Mouse (Mus musculus): ENCODE results near the gene Smim12. TPM values are rescaled to one million over a fixed set of nuclear protein-coding genes. Genes with fewer than 3 reads are reported as not detected.

Gene Smim12
- polyA plus RNA-seq, 1 experiment from 2014 or later: 56.2 TPM

DNA sequence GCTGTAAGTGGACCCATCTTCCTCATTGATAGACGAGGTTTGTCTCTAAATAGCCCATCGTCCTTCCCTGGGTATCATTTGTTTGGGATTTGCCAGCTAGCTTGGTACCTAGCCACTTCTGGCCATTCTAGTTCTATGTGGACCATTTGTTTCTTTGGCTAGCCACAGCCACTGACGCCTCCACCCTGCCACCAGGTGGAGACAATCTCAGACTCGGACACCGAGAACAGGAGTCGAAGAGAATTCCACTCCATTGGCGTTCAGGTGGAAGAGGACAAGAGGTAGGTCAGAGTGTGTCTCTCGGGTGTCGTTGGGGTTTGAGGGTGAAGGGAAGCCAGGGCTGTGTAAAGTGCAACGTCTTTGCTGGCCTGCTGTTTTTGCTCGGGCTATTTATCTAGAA, 28.5 kb upstream of the Smim12 start:
- no peak overlapping the region for H3K4me3 ChIP-seq (replicated peaks; ENCODE audit: low read length)
- H3K9me3 ChIP-seq (replicated peaks; ENCODE audit: control insufficient read depth, low read length): no peaks in the 10 kb centered on the region
- WGBS: 43% methylated on average over 11 of the region's 11 CpGs
- peaks cover 23% of the 10 kb centered on the region for H3K27me3 ChIP-seq (ENCODE audit: control insufficient read depth, insufficient read depth, low read length)
- no peak overlapping the region for H3K27ac ChIP-seq (ENCODE audit: low read length)
- no peaks in the 10 kb centered on the region for H3K4me1 ChIP-seq (ENCODE audit: control insufficient read depth, insufficient read depth, low read length)
- no peak overlapping the region for H3K4me2 ChIP-seq (ENCODE audit: low read depth, low read length)
- H3K9ac ChIP-seq (ENCODE audit: low read length): no peak overlapping the region
- ATAC-seq (ENCODE audit: insufficient read depth, low FRiP score): no peak
- H3K36me3 ChIP-seq (ENCODE audit: control insufficient read depth, insufficient read depth, low read length): no peaks in the 10 kb centered on the region

DNA sequence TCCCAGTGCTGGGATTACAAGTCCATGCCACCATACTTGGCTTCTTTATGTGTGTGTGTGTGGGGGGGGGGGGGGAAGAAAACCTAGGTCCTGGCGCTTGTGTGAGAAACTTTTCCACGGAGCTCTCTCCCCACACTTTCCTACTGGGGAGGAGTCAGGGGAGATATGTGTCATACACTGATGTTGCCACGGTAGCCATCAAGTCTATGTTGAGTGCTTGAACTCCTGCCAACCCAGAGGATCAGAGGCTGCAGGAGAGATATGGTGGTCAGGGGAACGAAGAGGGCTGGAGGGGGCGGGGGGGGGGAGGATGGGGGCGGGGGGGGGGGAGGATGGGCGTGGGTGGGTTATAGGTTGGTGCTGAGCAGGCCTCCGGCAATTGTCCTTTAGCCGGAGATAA, 27.8 kb upstream of the Smim12 start:
- no peaks in the 10 kb centered on the region for H3K36me3 ChIP-seq (ENCODE audit: control insufficient read depth, insufficient read depth, low read length)
- no peak overlapping the region for H3K4me2 ChIP-seq (ENCODE audit: low read depth, low read length)
- H3K4me1 ChIP-seq (ENCODE audit: control insufficient read depth, insufficient read depth, low read length): no peaks in the 10 kb centered on the region
- 64% methylated on average over 6 of the region's 9 CpGs for WGBS
- H3K27ac ChIP-seq (ENCODE audit: low read length): no peak overlapping the region
- peaks cover 23% of the 10 kb centered on the region for H3K27me3 ChIP-seq (ENCODE audit: control insufficient read depth, insufficient read depth, low read length)
- H3K9me3 ChIP-seq (replicated peaks; ENCODE audit: control insufficient read depth, low read length): no peaks in the 10 kb centered on the region
- H3K9ac ChIP-seq (ENCODE audit: low read length): no peak overlapping the region
- no peak overlapping the region for H3K4me3 ChIP-seq (replicated peaks; ENCODE audit: low read length)
- no peak for ATAC-seq (ENCODE audit: insufficient read depth, low FRiP score)

DNA sequence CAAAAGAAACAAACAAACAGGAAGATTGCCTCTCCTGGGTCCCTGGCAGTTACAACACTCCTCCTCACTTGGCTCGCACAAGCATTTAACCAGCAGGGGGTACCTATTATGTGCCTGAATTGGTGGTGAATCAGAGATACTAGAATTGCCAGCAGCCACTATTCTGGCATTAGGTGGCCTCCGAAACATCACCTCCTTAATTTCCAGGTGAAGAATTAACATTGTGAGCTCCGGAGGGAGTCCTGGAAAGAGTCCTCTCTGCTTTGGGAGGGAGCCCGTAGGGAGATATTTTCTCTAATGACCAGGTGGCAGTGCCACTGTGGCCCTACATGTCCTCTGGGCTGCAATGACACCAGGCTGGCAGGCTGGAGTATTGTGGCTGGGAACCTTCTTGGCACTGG, 27.3 kb upstream of the Smim12 start:
- Histone ChIP-seq H3K4me1 (ENCODE audit: control insufficient read depth, insufficient read depth, low read length) (no peaks in the 10 kb centered on the region), H3K27me3 (ENCODE audit: control insufficient read depth, insufficient read depth, low read length) (peaks cover 23% of the 10 kb centered on the region), H3K27ac (ENCODE audit: low read length) (no peak overlapping the region), H3K9me3 (replicated peaks; ENCODE audit: control insufficient read depth, low read length) (no peaks in the 10 kb centered on the region), H3K4me2 (ENCODE audit: low read depth, low read length) (no peak overlapping the region), H3K4me3 (replicated peaks; ENCODE audit: low read length) (no peak overlapping the region), H3K9ac (ENCODE audit: low read length) (no peak overlapping the region), H3K36me3 (ENCODE audit: control insufficient read depth, insufficient read depth, low read length) (no peaks in the 10 kb centered on the region)
- no peak for ATAC-seq (ENCODE audit: insufficient read depth, low FRiP score)
- WGBS: 83% methylated on average over 4 of the region's 4 CpGs

DNA sequence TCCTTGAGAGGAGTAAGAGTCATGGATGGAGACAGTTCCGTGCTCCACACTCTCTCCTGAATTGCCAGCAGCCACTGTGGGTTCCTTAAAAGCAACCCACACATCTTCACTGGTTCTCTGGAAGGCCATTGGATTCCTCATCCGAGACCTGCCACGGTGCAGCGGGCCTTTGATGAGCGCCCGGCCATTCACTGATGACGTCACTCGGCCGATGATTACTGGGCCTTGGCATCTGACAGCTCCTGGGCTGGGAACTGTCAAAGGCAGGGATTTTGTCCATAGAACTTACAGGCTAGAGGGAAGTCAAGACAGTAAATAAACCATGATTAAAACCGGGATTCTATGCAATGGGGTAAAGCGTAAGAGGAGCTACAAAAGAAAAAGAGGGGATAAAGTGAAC, 26.5 kb upstream of the Smim12 start:
- WGBS: 60% methylated on average over 11 of the region's 11 CpGs
- Histone ChIP-seq H3K27me3 (ENCODE audit: control insufficient read depth, insufficient read depth, low read length) (peaks cover 23% of the 10 kb centered on the region), H3K4me1 (ENCODE audit: control insufficient read depth, insufficient read depth, low read length) (no peaks in the 10 kb centered on the region), H3K27ac (ENCODE audit: low read length) (no peak overlapping the region), H3K4me2 (ENCODE audit: low read depth, low read length) (no peak overlapping the region), H3K4me3 (replicated peaks; ENCODE audit: low read length) (no peak overlapping the region), H3K9ac (ENCODE audit: low read length) (no peak overlapping the region), H3K9me3 (replicated peaks; ENCODE audit: control insufficient read depth, low read length) (no peaks in the 10 kb centered on the region), H3K36me3 (ENCODE audit: control insufficient read depth, insufficient read depth, low read length) (no peaks in the 10 kb centered on the region)
- no peak for ATAC-seq (ENCODE audit: insufficient read depth, low FRiP score)

DNA sequence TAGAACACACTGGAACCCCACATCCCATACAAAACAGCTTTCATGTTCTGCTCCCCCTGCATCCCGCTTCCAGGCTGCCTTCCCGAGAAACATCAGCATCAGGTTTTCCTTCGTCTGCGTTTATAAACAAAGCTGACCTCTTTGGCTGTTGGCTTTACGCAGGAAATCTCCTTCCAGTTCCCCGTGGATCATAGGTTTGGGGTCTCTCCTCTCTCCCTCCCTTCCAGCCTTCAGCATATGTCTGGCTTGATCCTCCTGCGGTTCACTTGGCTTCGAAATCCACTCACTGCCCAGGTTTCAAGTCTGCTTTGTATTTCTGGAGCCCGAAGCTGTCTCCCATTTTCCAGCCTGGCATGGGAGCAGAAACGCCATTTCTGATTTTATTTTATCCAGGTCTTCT, 20.3 kb upstream of the Smim12 start:
- no peak overlapping the region for H3K9ac ChIP-seq (ENCODE audit: low read length)
- no peak overlapping the region for H3K4me2 ChIP-seq (ENCODE audit: low read depth, low read length)
- WGBS: 25% methylated on average over 10 of the region's 10 CpGs
- ATAC-seq (ENCODE audit: insufficient read depth, low FRiP score): no peak
- no peak overlapping the region for H3K4me3 ChIP-seq (replicated peaks; ENCODE audit: low read length)
- no peaks in the 10 kb centered on the region for H3K36me3 ChIP-seq (ENCODE audit: control insufficient read depth, insufficient read depth, low read length)
- H3K27ac ChIP-seq (ENCODE audit: low read length): no peak overlapping the region
- H3K27me3 ChIP-seq (ENCODE audit: control insufficient read depth, insufficient read depth, low read length): peaks cover 24% of the 10 kb centered on the region; the same call in 1 of the 2 replicates
- no peaks in the 10 kb centered on the region for H3K4me1 ChIP-seq (ENCODE audit: control insufficient read depth, insufficient read depth, low read length)
- no peaks in the 10 kb centered on the region for H3K9me3 ChIP-seq (replicated peaks; ENCODE audit: control insufficient read depth, low read length)

DNA sequence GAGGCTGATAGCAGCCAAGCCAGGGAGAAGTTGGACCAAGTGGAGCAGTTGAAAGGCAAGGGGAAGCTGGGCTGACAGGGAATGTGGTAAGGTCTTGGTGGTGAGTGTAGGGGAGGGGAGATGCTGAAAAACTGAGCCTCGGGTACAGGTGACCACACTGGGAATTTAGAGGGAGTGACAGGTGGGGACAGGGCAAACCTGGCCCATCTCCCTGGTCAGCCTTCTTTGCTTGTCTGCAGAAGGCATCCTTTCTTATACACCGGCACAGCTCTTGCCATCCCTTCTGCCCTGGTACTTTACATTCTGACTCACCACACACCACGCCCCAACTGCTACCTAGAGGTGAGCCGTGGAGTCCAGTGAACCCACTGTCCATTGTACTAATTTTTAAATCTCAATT, 19.8 kb upstream of the Smim12 start:
- H3K4me1 ChIP-seq (ENCODE audit: control insufficient read depth, insufficient read depth, low read length): no peaks in the 10 kb centered on the region
- peaks cover 24% of the 10 kb centered on the region for H3K27me3 ChIP-seq (ENCODE audit: control insufficient read depth, insufficient read depth, low read length)
- WGBS: 58% methylated on average over 4 of the region's 4 CpGs
- no peak overlapping the region for H3K9ac ChIP-seq (ENCODE audit: low read length)
- H3K27ac ChIP-seq (ENCODE audit: low read length): no peak overlapping the region
- no peak overlapping the region for H3K4me2 ChIP-seq (ENCODE audit: low read depth, low read length)
- H3K4me3 ChIP-seq (replicated peaks; ENCODE audit: low read length): no peak overlapping the region
- H3K9me3 ChIP-seq (replicated peaks; ENCODE audit: control insufficient read depth, low read length): no peaks in the 10 kb centered on the region
- no peaks in the 10 kb centered on the region for H3K36me3 ChIP-seq (ENCODE audit: control insufficient read depth, insufficient read depth, low read length)
- ATAC-seq (ENCODE audit: insufficient read depth, low FRiP score): no peak

DNA sequence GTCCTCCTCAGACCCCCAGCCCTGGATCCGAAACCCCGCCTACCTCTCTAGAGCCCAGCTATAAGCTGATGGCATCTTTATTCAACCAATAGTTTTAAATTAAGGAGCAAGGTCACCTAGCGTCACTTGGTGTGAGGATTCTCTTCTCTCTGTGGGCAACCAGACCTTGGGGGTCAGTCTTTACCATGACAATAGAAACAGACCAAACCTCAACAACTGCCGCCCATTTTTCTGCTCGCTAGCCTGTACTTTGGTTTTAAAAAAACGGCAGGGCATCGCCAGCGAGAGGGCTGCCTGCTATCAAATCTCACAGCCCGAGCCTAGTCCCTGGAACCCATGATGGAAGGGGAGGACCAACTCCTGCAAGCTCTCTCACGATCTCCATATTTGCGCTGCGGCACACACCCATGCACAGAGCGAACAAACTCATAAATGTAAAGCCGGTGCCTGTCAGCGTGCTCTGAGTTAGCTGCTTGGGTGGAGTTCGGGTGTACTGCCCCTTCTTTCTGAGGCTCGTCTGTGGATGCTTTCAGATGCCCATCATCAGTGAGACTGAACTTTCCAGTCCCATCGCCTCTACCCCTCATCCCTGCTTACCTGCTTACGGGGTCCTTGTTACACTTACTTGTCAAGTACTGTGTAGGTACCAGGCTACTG, 19.0 kb upstream of the Smim12 start:
- WGBS: 24% methylated on average over 19 of the region's 19 CpGs
- H3K9me3 ChIP-seq (replicated peaks; ENCODE audit: control insufficient read depth, low read length): no peaks in the 10 kb centered on the region
- H3K4me3 ChIP-seq (replicated peaks; ENCODE audit: low read length): no peak overlapping the region
- ATAC-seq (ENCODE audit: insufficient read depth, low FRiP score): no peak
- peaks cover 24% of the 10 kb centered on the region for H3K27me3 ChIP-seq (ENCODE audit: control insufficient read depth, insufficient read depth, low read length)
- H3K27ac ChIP-seq (ENCODE audit: low read length): no peak overlapping the region
- H3K9ac ChIP-seq (ENCODE audit: low read length): no peak overlapping the region
- no peaks in the 10 kb centered on the region for H3K36me3 ChIP-seq (ENCODE audit: control insufficient read depth, insufficient read depth, low read length)
- no peak overlapping the region for H3K4me2 ChIP-seq (ENCODE audit: low read depth, low read length)
- H3K4me1 ChIP-seq (ENCODE audit: control insufficient read depth, insufficient read depth, low read length): no peaks in the 10 kb centered on the region

DNA sequence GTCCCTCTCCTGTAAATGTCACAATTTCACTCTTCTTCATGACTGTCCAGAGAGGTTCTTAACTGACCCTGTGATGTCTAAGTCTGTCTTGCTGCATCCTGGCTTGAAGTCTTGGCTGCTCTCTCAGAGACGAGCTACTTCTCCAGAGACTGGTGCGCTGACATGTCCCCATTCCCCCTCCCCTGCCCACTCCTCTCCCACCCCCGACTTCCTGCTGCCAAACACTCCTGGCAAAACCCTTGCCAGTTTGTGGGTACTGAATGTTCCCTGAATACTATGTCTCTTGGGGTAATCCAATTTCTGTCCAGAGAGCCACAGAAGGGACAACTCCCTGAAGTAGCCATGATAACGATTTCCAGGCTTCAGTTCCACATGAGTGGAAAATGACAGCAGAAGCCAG, 17.5 kb upstream of the Smim12 start:
- no peaks in the 10 kb centered on the region for H3K4me1 ChIP-seq (ENCODE audit: control insufficient read depth, insufficient read depth, low read length)
- WGBS: 59% methylated on average over 4 of the region's 4 CpGs
- no peak for ATAC-seq (ENCODE audit: insufficient read depth, low FRiP score)
- no peaks in the 10 kb centered on the region for H3K9me3 ChIP-seq (replicated peaks; ENCODE audit: control insufficient read depth, low read length)
- H3K27me3 ChIP-seq (ENCODE audit: control insufficient read depth, insufficient read depth, low read length): peaks cover 24% of the 10 kb centered on the region
- no peak overlapping the region for H3K9ac ChIP-seq (ENCODE audit: low read length)
- H3K27ac ChIP-seq (ENCODE audit: low read length): no peak overlapping the region
- no peak overlapping the region for H3K4me2 ChIP-seq (ENCODE audit: low read depth, low read length)
- H3K4me3 ChIP-seq (replicated peaks; ENCODE audit: low read length): no peak overlapping the region
- H3K36me3 ChIP-seq (ENCODE audit: control insufficient read depth, insufficient read depth, low read length): no peaks in the 10 kb centered on the region

DNA sequence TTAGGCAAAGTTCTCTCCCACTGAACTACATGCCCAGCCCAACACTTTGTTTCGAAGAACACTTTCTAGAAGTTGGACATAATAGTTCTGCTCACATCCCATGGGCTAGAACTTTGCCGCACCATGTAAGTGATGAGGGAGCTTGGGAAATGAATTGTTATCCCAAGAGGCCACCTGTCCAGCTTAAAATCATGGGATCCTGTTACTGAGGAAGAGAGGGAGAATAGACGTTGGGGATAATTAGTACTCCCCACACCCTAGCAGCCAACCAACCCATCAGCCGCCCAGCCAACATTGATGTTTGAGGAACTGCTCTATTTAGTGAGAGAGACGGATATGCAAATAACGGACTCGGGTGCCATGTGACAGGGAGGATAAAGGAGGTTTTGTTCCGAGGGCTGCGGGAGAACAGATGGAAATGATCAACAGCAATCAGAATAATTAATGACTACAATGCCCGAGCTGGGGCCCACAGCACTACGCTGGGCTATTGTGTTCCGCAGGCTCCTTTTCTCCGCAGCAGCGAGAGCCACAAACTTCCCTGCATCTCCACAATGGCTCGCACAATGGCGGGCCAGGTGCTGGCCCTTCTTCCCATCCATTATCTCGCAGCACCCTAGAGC, 16.4 kb upstream of the Smim12 start:
- Histone ChIP-seq H3K4me2 (ENCODE audit: low read depth, low read length) (no peak overlapping the region), H3K9me3 (replicated peaks; ENCODE audit: control insufficient read depth, low read length) (no peaks in the 10 kb centered on the region), H3K4me3 (replicated peaks; ENCODE audit: low read length) (no peak overlapping the region), H3K36me3 (ENCODE audit: control insufficient read depth, insufficient read depth, low read length) (no peaks in the 10 kb centered on the region), H3K9ac (ENCODE audit: low read length) (no peak overlapping the region), H3K4me1 (ENCODE audit: control insufficient read depth, insufficient read depth, low read length) (no peaks in the 10 kb centered on the region), H3K27me3 (ENCODE audit: control insufficient read depth, insufficient read depth, low read length) (peaks cover 24% of the 10 kb centered on the region), H3K27ac (ENCODE audit: low read length) (no peak overlapping the region)
- ATAC-seq (ENCODE audit: insufficient read depth, low FRiP score): no peak
- WGBS: 21% methylated on average over 17 of the region's 17 CpGs
